Mouse (Mus musculus) forebrain, embryonic 12.5 days (tissue): ENCODE results near the gene Epb42. TPM values are rescaled to one million over a fixed set of nuclear protein-coding genes. Genes with fewer than 3 reads are reported as not detected.
A peak's percentile ranks its signal among the peaks of the same experiment; 100 is the strongest.
"Not testable (repeated sequence)": the region's sequence is repeated elsewhere in the genome, so short reads cannot be mapped to it uniquely, and the experiment has no call there.

Experiments
- ATAC-seq: fragments of 200-750 bp; cut with Nextera tagmentation; 2 replicates; pipeline ENCODE4 v1.8.0; 2017; ENCODE audit warnings: moderate TSS enrichment; ENCODE audit not compliant: low FRiP score
- H3K27ac ChIP-seq: fragments of 300-500 bp; sonication (generic); 2 replicates; pipeline ENCODE4 v1.5.1; 2016; ENCODE audit warnings: mild to moderate bottlenecking
- H3K27me3 ChIP-seq: fragments of 300-500 bp; sonication (generic); 2 replicates; pipeline ENCODE4 v1.6.1; 2016; ENCODE audit warnings: mild to moderate bottlenecking
- H3K36me3 ChIP-seq: fragments of 300-500 bp; sonication (generic); replicated peaks from 2 replicates; pipeline ENCODE4 v1.6.1; 2016; ENCODE audit warnings: mild to moderate bottlenecking
- H3K4me1 ChIP-seq: fragments of 300-500 bp; sonication (generic); 2 replicates; pipeline ENCODE4 v1.6.1; 2016
- H3K4me2 ChIP-seq: fragments of 300-500 bp; sonication (generic); 2 replicates; pipeline ENCODE4 v1.6.1; 2016; ENCODE audit warnings: mild to moderate bottlenecking, moderate library complexity
- H3K4me3 ChIP-seq: fragments of 300-500 bp; sonication (generic); replicated peaks from 2 replicates; pipeline ENCODE4 v1.5.1; 2016; ENCODE audit warnings: mild to moderate bottlenecking
- H3K9ac ChIP-seq: fragments of 300-500 bp; sonication (generic); 2 replicates; pipeline ENCODE4 v1.6.1; 2016; ENCODE audit warnings: mild to moderate bottlenecking
- H3K9me3 ChIP-seq: fragments of 300-500 bp; sonication (generic); 2 replicates; pipeline ENCODE4 v1.6.1; 2016
- WGBS: fragments of 180-500 bp; shearing (Covaris S2); methylation state at CpG from one replicate; pipeline ENCODE4 v1.1.7; 2016; 5-methylcytosine and 5-hydroxymethylcytosine counted together
- polyA plus RNA-seq: library from polyadenylated mRNA; unstranded; fragments of >200 nt; fragmentation: Nextera tagmentation; extraction: Ambion mirVana; gene quantifications from 2 replicates; pipeline ENCODE4 v1.2.1, GENCODE M21; 2016

The Epb42 gene
- polyA plus RNA-seq, 1 experiment from 2014 or later: 3.9 TPM

DNA sequence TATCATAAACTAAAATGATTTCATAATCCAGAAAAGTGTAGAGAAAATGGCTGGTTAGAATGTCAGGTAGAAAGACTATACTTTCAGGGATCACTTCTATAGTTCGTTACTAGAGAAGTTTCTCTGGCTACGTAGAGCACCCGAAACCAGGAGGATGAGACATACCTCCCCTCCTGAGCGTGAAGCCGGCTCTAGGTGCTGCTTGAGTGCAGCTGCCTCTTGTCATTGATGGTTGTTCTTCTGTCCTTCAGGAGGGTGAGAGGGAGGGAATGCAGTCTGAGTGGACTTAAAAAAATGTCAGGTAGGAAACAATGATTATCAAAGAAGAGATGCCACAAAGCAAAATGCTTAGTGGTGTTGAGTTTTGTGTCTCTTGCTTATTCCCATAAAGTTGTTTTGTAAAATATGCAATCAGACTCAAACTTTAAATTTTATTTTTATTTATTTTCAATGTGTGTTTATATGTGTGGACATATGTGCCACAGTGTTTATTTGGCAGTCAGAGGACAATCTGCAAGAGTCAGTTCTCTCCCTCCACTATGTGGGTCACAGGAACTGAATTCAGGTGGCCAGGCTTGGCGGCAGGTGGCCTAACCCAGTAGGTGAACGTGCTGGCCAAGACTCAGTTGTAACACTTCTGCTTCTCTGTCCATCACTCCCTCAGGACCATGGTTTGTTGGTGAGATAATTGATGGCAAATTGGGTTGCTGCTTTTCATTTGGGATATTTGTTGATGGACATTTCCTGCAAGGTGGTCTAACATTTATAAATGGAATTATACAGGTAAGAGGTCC is 32.7 kb downstream of the Epb42 start:
- Histone ChIP-seq H3K36me3 (no peaks in the 10 kb centered on the region), H3K27ac (no peak overlapping the region), H3K4me2 (no peak overlapping the region), H3K4me3 (no peak overlapping the region), H3K9ac (no peak overlapping the region), H3K9me3 (no peaks in the 10 kb centered on the region), H3K27me3 (no peaks in the 10 kb centered on the region), H3K4me1 (peaks cover 6% of the 10 kb centered on the region)
- ATAC-seq: no peak
- 80% methylated on average over 7 of the region's 7 CpGs for WGBS

DNA sequence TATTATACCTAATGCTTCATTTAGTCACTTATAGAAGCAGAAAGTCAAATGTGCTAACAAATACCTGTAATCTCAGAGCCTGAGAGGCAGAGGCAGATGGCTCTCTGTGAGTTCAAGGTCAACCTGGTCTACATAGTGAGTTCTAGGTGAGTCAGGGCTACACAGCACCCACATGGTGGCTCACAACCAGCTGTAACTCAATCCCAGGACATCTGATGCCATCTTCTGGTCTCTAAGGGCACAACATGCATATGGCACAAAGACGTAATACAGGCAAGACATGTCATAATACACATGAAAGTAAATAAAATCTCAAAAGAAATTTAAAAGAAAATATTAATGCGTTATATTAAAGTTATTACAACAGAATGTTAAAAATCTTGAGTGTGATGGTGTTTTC is 33.3 kb downstream of the Epb42 start:
- Histone ChIP-seq H3K9ac (no peak overlapping the region), H3K4me3 (no peak overlapping the region), H3K27ac (no peak overlapping the region), H3K4me1 (no peaks in the 10 kb centered on the region), H3K27me3 (no peaks in the 10 kb centered on the region), H3K4me2 (no peak overlapping the region), H3K36me3 (no peaks in the 10 kb centered on the region), H3K9me3 (no peaks in the 10 kb centered on the region)
- 73% methylated on average over 2 of the region's 2 CpGs for WGBS
- no peak for ATAC-seq

DNA sequence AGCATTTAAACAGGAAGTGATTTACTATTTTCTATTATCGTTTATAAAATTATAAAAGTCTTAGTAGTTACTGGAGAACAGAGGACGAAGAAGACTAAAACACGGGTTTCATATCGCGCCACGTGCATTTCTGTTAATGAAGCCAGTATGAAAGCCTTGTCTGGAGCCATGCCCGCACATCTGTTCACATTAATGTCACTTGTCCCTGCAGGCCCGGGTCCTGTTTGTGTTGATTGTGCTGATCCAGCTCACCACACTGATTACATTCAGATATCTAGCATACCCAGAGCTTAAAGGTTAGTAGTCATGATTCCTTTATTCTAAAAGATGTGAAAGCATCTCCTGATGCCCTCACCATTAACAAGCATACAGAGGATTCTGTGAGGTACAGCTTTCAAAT is 38.0 kb downstream of the Epb42 start:
- Histone ChIP-seq H3K9me3 (no peaks in the 10 kb centered on the region), H3K27ac (no peak overlapping the region), H3K4me1 (no peaks in the 10 kb centered on the region), H3K36me3 (no peaks in the 10 kb centered on the region), H3K9ac (no peak overlapping the region), H3K27me3 (no peaks in the 10 kb centered on the region), H3K4me3 (no peak overlapping the region), H3K4me2 (no peak overlapping the region)
- ATAC-seq: no peak
- WGBS: 91% methylated on average over 8 of the region's 8 CpGs

DNA sequence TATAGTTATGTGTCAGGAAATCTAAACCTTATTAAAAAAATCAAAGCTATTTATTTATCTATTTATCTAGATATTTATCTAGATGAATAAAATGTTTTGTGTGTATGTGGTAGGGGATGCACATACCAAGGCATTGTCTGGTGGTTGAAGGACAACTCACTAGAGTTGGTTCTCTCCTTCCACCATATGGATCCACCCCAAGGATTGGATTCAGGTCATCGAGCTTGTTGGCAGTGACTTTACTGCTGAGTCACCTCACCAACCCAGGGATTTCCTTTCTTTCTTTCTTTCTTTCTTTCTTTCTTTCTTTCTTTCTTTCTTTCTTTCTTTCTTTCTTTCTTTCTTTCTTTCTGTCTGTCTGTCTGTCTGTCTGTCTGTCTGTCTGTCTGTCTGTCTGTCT is 40.3 kb downstream of the Epb42 start:
- WGBS: 74% methylated on average over 1 of the region's 1 CpGs
- not testable (repeated sequence) for H3K36me3 ChIP-seq, H3K27me3 ChIP-seq, H3K4me1 ChIP-seq, H3K4me2 ChIP-seq, H3K9ac ChIP-seq, H3K4me3 ChIP-seq, H3K27ac ChIP-seq, H3K9me3 ChIP-seq, ATAC-seq

DNA sequence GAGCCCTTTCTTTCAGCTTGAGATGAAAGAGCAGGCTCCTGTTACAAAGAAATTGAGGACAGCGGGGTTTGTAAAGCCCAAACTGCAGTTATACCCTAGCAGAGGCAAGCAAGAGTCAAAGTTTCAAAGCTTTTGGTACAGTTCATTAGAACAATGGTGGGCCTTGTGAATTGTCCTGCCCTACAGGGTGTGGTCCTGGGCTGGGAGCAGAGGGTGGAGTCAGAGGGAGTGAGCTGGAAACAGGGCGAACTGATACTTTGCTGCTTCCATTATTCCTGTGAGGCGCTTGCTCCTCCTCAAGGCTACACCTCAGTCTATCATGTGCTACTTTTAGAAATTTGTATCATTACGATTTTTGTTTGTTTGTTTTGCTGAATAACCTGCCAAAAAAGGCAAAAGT is 45.7 kb downstream of the Epb42 start:
- Histone ChIP-seq H3K9me3 (no peaks in the 10 kb centered on the region), H3K36me3 (no peaks in the 10 kb centered on the region), H3K27me3 (no peaks in the 10 kb centered on the region), H3K4me1 (no peaks in the 10 kb centered on the region), H3K9ac (no peak overlapping the region), H3K27ac (no peak overlapping the region), H3K4me2 (no peak overlapping the region), H3K4me3 (no peak overlapping the region)
- WGBS: 77% methylated on average over 4 of the region's 4 CpGs
- no peak for ATAC-seq

DNA sequence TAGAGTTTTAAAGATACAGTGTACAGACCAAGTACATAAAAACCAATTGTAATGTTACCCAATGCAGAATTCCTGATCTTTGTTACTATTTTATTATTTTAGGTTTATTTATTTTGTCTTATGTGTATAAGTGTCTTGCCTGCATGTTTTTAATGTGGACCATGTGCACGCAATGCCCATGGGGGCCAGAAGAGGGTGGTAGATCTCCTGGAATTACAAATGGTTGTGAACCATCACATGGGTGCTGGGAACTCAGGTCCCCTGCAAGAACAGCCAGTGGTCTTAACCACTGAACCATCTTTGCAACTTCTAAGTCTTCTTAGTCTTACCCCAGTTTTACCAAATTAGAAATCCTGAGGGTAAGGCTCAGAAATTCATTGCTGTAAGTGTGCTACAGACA is 51.6 kb downstream of the Epb42 start:
- WGBS: 94% methylated on average over 1 of the region's 1 CpGs
- no peaks in the 10 kb centered on the region for H3K9me3 ChIP-seq
- H3K4me1 ChIP-seq: peaks cover 3% of the 10 kb centered on the region; the same call in 1 of the 2 replicates
- no peaks in the 10 kb centered on the region for H3K27me3 ChIP-seq
- H3K9ac ChIP-seq: no peak overlapping the region
- H3K36me3 ChIP-seq: no peaks in the 10 kb centered on the region; the same call in 1 of the 2 replicates
- H3K27ac ChIP-seq: no peak overlapping the region
- no peak overlapping the region for H3K4me3 ChIP-seq
- ATAC-seq: no peak
- no peak overlapping the region for H3K4me2 ChIP-seq

DNA sequence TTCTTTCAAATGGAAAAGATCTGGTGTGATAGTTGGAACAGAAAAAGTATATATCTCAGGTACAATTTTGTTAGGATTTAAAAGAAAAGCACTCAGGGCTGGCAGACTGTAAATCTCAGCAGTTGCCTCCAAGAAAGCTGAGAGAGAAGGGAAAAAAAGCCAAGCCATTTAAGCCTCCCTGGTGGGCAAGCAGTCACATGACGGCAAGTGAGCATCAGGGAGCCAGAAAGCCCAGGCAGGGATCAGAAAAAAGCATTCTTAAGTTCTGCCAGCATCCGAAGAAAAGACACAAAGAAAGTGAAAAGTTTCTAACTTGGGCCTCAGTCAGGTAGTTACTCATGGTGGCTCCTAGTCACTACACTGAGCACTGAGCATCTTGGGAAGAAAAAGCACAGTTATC is 53.3 kb downstream of the Epb42 start:
- no peaks in the 10 kb centered on the region; the same call in 1 of the 2 replicates for H3K36me3 ChIP-seq
- no peaks in the 10 kb centered on the region for H3K9me3 ChIP-seq
- no peak overlapping the region for H3K4me2 ChIP-seq
- H3K4me1 ChIP-seq: peaks cover 3% of the 10 kb centered on the region; the same call in 1 of the 2 replicates
- ATAC-seq: no peak
- no peaks in the 10 kb centered on the region for H3K27me3 ChIP-seq
- H3K27ac ChIP-seq: no peak overlapping the region
- H3K9ac ChIP-seq: no peak overlapping the region
- 3% methylated on average over 2 of the region's 2 CpGs for WGBS
- no peak overlapping the region for H3K4me3 ChIP-seq

DNA sequence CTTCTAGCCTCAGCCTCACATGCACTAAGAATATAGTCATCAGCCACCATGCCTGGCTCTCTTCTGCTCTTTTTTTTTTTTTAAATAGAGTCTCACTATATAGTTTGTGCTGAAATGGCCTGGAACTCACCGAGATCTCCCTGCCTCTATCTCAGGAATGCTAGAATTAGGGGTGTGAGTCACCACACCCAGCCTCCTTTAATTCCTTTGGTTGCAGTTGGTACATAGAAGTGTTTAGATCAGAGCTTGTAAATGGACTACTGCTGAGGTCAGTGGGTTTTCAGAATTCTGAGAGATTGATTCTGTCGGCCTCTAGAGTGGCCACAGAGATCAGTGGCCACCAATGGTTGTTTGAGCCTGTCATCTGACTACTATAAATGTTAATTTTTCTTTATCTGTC is 56.0 kb downstream of the Epb42 start:
- Histone ChIP-seq H3K9me3 (no peaks in the 10 kb centered on the region), H3K4me3 (no peak overlapping the region), H3K9ac (no peak overlapping the region), H3K4me2 (no peak overlapping the region), H3K36me3 (no peaks in the 10 kb centered on the region; the same call in 1 of the 2 replicates), H3K27me3 (no peaks in the 10 kb centered on the region), H3K27ac (no peak overlapping the region), H3K4me1 (peaks cover 8% of the 10 kb centered on the region; the same call in 1 of the 2 replicates)
- WGBS: 76% methylated on average over 2 of the region's 2 CpGs
- ATAC-seq: no peak

DNA sequence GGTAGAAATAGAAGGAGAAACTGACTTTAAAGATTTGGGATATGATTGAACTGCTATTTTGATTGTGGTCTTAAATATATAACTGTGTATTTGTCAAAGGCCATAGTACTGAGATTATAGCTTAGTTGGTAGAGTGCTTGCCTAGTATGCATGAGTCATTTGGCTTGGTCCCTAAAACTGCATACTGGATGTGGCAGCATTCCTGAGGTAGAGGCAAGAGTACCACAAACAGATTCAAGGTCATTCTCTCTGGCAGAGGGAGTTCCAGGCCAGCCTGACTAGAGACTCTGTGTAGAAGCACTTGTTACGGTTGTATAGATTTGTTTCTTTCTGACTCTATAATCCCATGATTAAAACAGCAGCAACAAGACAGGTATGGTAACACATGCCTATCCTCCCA is 57.1 kb downstream of the Epb42 start:
- ATAC-seq: no peak
- Histone ChIP-seq H3K27ac (no peak overlapping the region), H3K4me1 (peaks cover 8% of the 10 kb centered on the region; the same call in 1 of the 2 replicates), H3K27me3 (no peaks in the 10 kb centered on the region), H3K4me2 (no peak overlapping the region), H3K9ac (no peak overlapping the region), H3K4me3 (no peak overlapping the region), H3K9me3 (no peaks in the 10 kb centered on the region), H3K36me3 (no peaks in the 10 kb centered on the region; the same call in 1 of the 2 replicates)
- 100% methylated on average over 1 of the region's 1 CpGs for WGBS

DNA sequence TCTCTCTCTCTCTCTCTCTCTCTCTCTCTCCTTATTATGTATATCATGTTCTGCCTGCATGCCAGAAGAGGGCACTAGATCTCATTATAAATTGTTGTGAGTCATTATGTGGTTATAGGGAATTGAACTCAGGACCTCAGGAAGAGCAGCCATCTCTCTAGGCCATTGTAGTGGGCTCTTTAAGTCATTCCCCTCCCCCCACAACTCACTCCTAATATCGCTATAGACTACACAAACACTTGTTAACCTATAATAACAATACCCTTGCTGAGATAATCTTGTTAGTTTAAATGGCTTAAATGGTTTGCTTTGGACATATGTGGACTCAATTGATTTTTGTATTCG is 58.2 kb downstream of the Epb42 start:
- no peak overlapping the region for H3K4me2 ChIP-seq
- no peaks in the 10 kb centered on the region for H3K27me3 ChIP-seq
- H3K4me1 ChIP-seq: peaks cover 7% of the 10 kb centered on the region; the same call in 1 of the 2 replicates
- no peak overlapping the region for H3K9ac ChIP-seq
- no peak overlapping the region for H3K27ac ChIP-seq
- H3K4me3 ChIP-seq: no peak overlapping the region
- ATAC-seq: no peak
- no peaks in the 10 kb centered on the region; the same call in 1 of the 2 replicates for H3K36me3 ChIP-seq
- no peaks in the 10 kb centered on the region for H3K9me3 ChIP-seq
- 53% methylated on average over 2 of the region's 2 CpGs for WGBS

DNA sequence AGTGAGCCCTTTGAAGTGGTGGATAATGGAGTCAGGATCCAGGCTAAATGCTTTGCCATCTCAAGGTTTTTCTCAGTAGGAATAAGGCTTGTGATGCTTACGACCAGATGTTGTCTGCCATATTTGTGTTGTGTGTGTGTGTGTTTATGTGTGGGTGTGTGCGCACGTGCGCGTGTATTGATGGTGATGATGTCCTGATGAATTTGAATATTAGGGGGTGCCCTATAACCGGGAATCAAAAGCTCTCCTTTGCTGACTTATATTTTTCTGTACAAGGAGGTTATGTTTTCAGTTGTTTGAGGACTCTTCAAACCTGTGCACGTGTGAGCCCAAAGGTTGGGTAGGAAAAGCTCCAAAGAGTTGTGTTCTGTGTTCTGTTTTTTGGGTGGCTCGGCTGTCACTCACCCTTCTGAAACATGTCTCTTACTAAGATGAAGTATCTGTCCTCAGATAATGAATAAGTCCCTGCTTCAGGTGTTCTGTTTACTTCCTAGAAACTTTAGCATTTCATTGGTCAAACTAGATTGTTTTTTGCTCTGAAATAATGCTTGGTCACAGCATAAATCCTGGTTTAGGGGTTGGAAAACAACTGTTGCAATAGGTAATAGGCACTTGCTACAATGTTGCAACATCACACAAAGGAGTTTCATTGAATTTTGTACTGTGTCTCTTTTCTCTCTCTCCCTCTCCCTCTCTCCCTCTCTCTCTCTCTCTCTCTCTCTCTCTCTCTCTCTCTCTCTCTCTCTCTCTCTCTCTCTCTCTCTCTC is 58.8 kb downstream of the Epb42 start:
- Histone ChIP-seq H3K9me3 (no peaks in the 10 kb centered on the region), H3K9ac (peak overlapping the region; percentile 84; the same call in 1 of the 2 replicates), H3K4me1 (peaks cover 5% of the 10 kb centered on the region; the same call in 1 of the 2 replicates), H3K27ac (no peak overlapping the region), H3K36me3 (no peaks in the 10 kb centered on the region; the same call in 1 of the 2 replicates), H3K4me2 (peak overlapping the region; percentile 94), H3K4me3 (peak overlapping the region; percentile 81), H3K27me3 (no peaks in the 10 kb centered on the region)
- WGBS: 81% methylated on average over 8 of the region's 8 CpGs
- ATAC-seq: no peak; the same call in 1 of the 2 replicates

DNA sequence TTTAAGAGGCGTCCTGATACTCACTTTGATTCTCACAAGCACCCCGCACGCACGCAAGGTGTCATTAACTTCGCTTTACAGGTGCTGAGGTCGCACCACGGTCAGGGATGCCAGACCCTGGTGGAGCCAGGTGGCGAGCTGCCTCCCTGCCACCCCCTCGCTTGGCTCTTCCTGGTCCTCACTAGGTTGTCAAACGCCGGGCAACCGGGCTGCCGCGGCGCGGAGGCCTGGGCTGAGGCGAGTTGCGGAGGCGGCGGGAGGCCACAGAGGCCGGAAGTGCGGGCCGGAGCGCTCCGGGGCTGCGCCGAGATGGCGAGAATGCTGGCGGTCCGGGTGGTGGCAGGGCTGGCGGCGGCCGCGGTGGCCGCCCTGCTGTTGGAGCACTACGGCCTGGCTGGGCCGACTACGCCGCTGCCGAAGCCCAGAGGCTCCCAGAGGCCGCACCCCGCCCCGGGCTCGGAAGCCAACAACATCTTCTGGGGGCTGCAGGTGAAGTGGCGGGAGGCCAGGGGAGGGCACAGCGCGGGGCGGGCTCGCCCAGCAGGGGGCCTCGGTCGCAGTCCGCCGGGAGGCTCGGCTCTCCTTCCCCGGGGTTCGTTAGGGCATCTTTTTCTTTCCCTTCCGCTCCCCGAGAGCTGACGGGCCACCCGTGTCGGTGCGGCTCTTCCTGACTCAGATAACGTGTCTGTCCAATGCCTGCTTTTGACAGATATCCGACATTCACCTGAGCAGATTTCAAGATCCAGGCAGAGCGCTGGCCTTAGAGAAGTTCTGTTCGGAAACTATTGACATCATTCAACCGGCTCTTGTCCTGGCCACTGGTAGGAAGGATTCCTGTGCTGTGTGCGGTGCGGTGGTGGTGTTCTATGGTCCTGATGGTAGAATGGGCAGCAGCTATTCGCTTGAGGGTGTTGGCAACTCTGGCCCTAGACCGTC is 59.6 kb downstream of the Epb42 start, which contains the start of gene Tmem62:
Gene Tmem62, plus strand, starts transcription at position 28 of the 936 bp plus-strand sequence.
- Histone ChIP-seq H3K9me3 (no peaks in the 10 kb centered on the region), H3K4me1 (peaks cover 5% of the 10 kb centered on the region; the same call in 1 of the 2 replicates), H3K9ac (peak within 1 kb of the TSS; percentile 84), H3K4me3 (peak within 1 kb of the TSS; percentile 81), H3K27ac (peak within 1 kb of the TSS; percentile 80), H3K36me3 (no peaks in the 10 kb centered on the region; the same call in 1 of the 2 replicates), H3K27me3 (no peaks in the 10 kb centered on the region), H3K4me2 (peak within 1 kb of the TSS; percentile 94)
- peak; percentile 75 for ATAC-seq
- 2% methylated on average over 71 of the region's 71 CpGs for WGBS
